Mouse (Mus musculus) MEL (cell line): Measurements from ENCODE around the gene Fzd7.

Experiments
- CTCF ChIP-seq, 3 experiments: IDR thresholded peaks in 2 of 3; conservative IDR thresholded peaks in 1 of 3; 2 replicates each; pipeline ENCODE4 v1.5.1; 2011 to 2012; ENCODE audit warnings: low read length in 3 of 3, low read depth in 2 of 3, mild to moderate bottlenecking in 2 of 3, improper control_type of control experiment in 1 of 3, inconsistent platforms in 1 of 3, mixed read lengths in 1 of 3, moderate library complexity in 1 of 3; ENCODE audit not compliant: control insufficient read depth in 1 of 3, insufficient read depth in 1 of 3, poor library complexity in 1 of 3, severe bottlenecking in 1 of 3
- GABPA ChIP-seq: IDR thresholded peaks from 2 replicates; pipeline ENCODE4 v1.6.1; 2012; ENCODE audit warnings: low read depth, mild to moderate bottlenecking, inconsistent platforms, low read length, improper control_type of control experiment, moderate library complexity
- MEF2A ChIP-seq: IDR thresholded peaks from 2 replicates; pipeline ENCODE4 v1.6.1; 2014; ENCODE audit warnings: low read depth, mild to moderate bottlenecking, inconsistent platforms, low read length, improper control_type of control experiment; ENCODE audit not compliant: poor library complexity, insufficient replicate concordance, severe bottlenecking; ENCODE audit errors: extremely low read depth
- MXI1 ChIP-seq: IDR thresholded peaks from 2 replicates; pipeline ENCODE4 v1.6.1; 2011; ENCODE audit warnings: mild to moderate bottlenecking, low read depth, low read length, improper control_type of control experiment
- NELFE ChIP-seq: IDR thresholded peaks from 2 replicates; pipeline ENCODE4 v1.6.1; 2011; ENCODE audit warnings: low read depth, low read length, improper control_type of control experiment
- SMC3 ChIP-seq: IDR thresholded peaks from 2 replicates; pipeline ENCODE4 v1.6.1; 2011; ENCODE audit warnings: low read depth, low read length, improper control_type of control experiment
- TCF12 ChIP-seq: IDR thresholded peaks from 2 replicates; pipeline ENCODE4 v1.6.1; 2014; ENCODE audit warnings: low read depth, mild to moderate bottlenecking, inconsistent platforms, low read length, improper control_type of control experiment, moderate library complexity
- UBTF ChIP-seq: IDR thresholded peaks from 2 replicates; pipeline ENCODE4 v1.6.1; 2012; ENCODE audit warnings: low read depth, mild to moderate bottlenecking, inconsistent platforms, low read length, improper control_type of control experiment, moderate library complexity, borderline replicate concordance; ENCODE audit not compliant: insufficient read depth
- ZMIZ1 ChIP-seq: IDR thresholded peaks from 2 replicates; pipeline ENCODE4 v1.6.1; 2012; ENCODE audit warnings: low read depth, mild to moderate bottlenecking, inconsistent platforms, low read length, improper control_type of control experiment, moderate library complexity

- TF ChIP-seq SMC3 (no peak), ZMIZ1 (no peak), UBTF (no peak), TCF12 (no peak), MEF2A (no peak), GABPA (no peak), NELFE (no peak), MXI1 (no peak), CTCF (IDR thresholded peaks at IDR 0.05 in 2 of 3, conservative IDR thresholded peaks at IDR 0.05 in 1 of 3; ENCODE audit: control insufficient read depth in 1 of 3, insufficient read depth in 1 of 3, low read depth in 2 of 3, low read length in 3 of 3, poor library complexity in 1 of 3, severe bottlenecking in 1 of 3) (no peak)
These were observed 9.1 kb upstream of the Fzd7 start for GRCm38 (mm10) chr1:59473181-59473555.
